Mouse (Mus musculus): ENCODE results near the gene Cyp19a1. TPM values are rescaled to one million over a fixed set of nuclear protein-coding genes. Genes with fewer than 3 reads are reported as not detected.

Gene Cyp19a1
- total RNA-seq, 4 experiments from 2014 or later, result not detected

DNA sequence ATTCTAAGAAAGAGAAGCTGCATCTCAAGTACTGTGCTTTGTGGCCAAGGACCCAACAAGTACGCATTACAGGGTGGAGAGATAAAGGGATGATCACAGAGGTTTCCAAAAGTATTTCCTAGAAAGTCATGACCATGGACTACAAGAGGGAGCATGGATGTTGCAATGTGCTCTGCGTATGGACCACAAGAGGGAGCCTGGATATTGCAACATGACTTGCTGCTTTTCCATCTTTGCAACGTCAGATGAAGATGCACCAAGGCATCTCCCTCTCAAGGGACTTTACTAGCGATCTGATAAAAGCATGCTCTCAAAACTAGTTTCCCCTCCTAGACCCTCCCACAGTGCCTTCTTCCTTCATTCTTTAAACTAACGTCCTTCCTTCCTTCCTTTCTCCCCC lies 98.4 kb downstream of the Cyp19a1 start:
- no peak for DNase-seq

DNA sequence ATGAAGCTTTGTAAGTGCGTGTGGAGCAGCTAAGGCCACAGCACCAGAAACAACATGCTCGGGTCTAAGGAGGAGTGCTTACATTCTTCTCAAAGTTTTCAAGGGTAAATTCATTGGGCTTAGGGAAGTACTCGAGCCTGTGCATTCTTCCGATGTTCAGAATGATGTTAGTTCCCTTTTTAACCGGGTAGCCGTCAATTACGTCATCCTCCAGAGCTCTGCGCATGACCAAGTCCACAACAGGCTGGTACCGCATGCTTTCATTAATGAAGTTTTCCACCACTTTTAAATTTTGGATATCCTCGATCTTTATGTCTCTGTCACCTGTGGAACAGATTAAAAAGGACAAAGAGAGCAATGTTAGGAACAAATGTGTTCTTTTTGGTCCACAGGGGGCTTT lies 99.5 kb downstream of the Cyp19a1 start:
- DNase-seq, result no peak

DNA sequence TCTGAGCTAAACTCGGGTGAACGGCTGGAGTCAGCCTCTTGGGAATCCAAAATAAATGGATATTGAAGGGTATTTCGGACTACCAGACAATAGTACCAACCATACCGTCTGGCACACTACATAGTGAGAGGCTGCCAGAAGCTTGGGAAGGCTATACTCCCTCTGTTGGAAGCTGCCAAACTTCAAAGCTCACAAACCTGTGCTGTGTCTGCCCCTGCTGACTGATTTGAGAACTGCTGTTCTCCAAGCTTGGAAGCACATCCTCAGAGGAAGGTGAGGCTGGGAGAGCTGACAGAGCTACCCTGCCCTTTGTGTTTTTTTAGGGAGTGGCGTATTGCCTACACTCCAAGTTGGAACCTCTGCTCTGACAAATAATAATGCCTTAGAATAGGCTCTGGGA lies 104.8 kb downstream of the Cyp19a1 start:
- DNase-seq, result no peak

DNA sequence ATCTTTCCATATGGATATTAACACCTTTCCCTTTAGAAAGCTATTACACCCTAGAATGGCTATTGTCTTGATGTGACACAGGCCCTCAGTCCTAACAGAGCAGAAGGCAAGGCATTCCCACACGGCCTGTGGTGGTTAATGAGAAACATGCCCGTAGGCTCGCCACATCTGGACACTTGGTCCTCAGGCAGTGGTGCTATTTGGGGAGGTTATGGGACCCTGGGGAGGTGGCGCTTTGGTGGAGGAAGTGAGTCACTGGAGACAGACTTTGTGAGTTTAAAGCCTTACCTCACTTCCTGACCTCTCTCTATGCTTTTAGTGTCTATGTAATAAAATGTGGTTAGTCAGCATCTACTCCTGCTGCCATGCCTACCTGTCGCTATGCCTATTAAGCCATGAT lies 114.2 kb downstream of the Cyp19a1 start:
- no peak for DNase-seq

DNA sequence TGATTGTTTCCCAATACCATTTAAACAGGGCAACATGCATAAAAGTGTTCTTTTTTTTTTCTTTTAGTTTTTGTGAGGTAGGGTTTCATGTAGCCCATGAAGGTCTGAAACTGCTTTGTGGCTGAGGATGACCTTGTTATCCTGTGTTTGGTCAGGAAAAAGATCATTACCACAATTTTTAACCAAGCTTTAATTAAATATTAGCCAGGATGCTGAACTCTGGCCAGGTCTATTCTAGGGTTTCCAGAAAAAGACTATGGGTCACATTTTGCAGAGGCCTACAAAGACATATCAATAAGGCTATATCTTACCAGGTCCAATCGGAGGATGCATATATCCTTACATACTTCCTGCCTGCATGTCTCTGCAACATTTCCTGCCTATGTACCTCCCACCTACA lies 128.7 kb downstream of the Cyp19a1 start:
- no peak for DNase-seq

Other genes starting within 250 kb of the Cyp19a1 start
- under 1 TPM; 0.10 to 0.62 (median 0.28) TPM for gene Tnfaip8l3, start 199.7 kb downstream of the Cyp19a1 start, total RNA-seq (2022)
- 10 to 100 TPM in 2 of 4 experiments, 1 to 10 TPM in 2; 7.0 to 14.0 (median 9.5) TPM for gene Gldn, start 18.4 kb upstream of the Cyp19a1 start, total RNA-seq (2022)
- 10 to 100 TPM; 16.2 to 39.4 (median 24.3) TPM for gene Dmxl2, start 233.5 kb upstream of the Cyp19a1 start, total RNA-seq (2022)